Mouse (Mus musculus) liver, postnatal 0 days (tissue): ENCODE data around the gene Olfr1416. TPM values are rescaled to one million over a fixed set of nuclear protein-coding genes. Genes with fewer than 3 reads are reported as not detected.
"Not testable (repeated sequence)": the region's sequence is repeated elsewhere in the genome, so short reads cannot be mapped to it uniquely, and the experiment has no call there.

Experiments
- ATAC-seq: fragments of 200-750 bp; cut with Nextera tagmentation; 2 replicates; pipeline ENCODE4 v1.8.0; 2017; ENCODE audit warnings: mild to moderate bottlenecking, moderate library complexity
- DNase-seq: peaks from one replicate; pipeline ENCODE4 v3.0.0-alpha.2; 2016
- H3K27ac ChIP-seq: fragments of 300-500 bp; sonication (generic); 2 replicates; pipeline ENCODE4 v1.5.1; 2014; ENCODE audit warnings: antibody characterized with exemption, moderate library complexity, mild to moderate bottlenecking, low read depth
- H3K27me3 ChIP-seq: fragments of 300-500 bp; sonication (generic); 2 replicates; pipeline ENCODE4 v1.6.1; 2014; ENCODE audit warnings: low read length, control low read depth, mixed read lengths; ENCODE audit not compliant: insufficient read depth
- H3K36me3 ChIP-seq: fragments of 300-500 bp; sonication (generic); replicated peaks from 2 replicates; pipeline ENCODE4 v1.6.1; 2014; ENCODE audit warnings: mild to moderate bottlenecking, control low read depth, low read length, moderate library complexity, mixed read lengths; ENCODE audit not compliant: insufficient read depth
- H3K4me1 ChIP-seq: fragments of 300-500 bp; sonication (generic); 2 replicates; pipeline ENCODE4 v1.6.1; 2014; ENCODE audit warnings: antibody characterized with exemption, mild to moderate bottlenecking, control low read depth; ENCODE audit not compliant: insufficient read depth
- H3K4me2 ChIP-seq: fragments of 300-500 bp; sonication (generic); 2 replicates; pipeline ENCODE4 v1.6.1; 2014; ENCODE audit warnings: low read depth, mild to moderate bottlenecking, low read length, moderate library complexity, mixed read lengths
- H3K4me3 ChIP-seq: fragments of 300-500 bp; sonication (generic); 2 replicates; pipeline ENCODE4 v1.5.1; 2014; ENCODE audit warnings: low read depth, low read length
- H3K9ac ChIP-seq: fragments of 300-500 bp; sonication (generic); replicated peaks from 2 replicates; pipeline ENCODE4 v1.6.1; 2014; ENCODE audit warnings: mild to moderate bottlenecking, moderate library complexity
- H3K9me3 ChIP-seq: fragments of 300-500 bp; sonication (generic); 2 replicates; pipeline ENCODE4 v1.6.1; 2016; ENCODE audit warnings: mild to moderate bottlenecking, control low read depth, low read length, mixed read lengths
- CTCF ChIP-seq: sonication (generic); IDR thresholded peaks from 2 replicates; pipeline ENCODE4 v1.5.1; 2016; ENCODE audit warnings: antibody characterized with exemption, low read depth
- EP300 ChIP-seq: IDR thresholded peaks from 2 replicates; pipeline ENCODE4 v1.6.1; 2016; ENCODE audit warnings: antibody characterized with exemption, low read depth, mild to moderate bottlenecking
- WGBS: fragments of 180-500 bp; shearing (Covaris S2); extraction: QIAGEN DNeasy Blood & Tissue Kit; methylation state at CpG from one replicate; pipeline ENCODE4 v1.1.7; 2014; ENCODE audit not compliant: insufficient replicate concordance; 5-methylcytosine and 5-hydroxymethylcytosine counted together
- polyA plus RNA-seq: library from polyadenylated mRNA; unstranded; fragments of >200 nt; fragmentation: Nextera tagmentation; extraction: Ambion mirVana; gene quantifications from 2 replicates; pipeline ENCODE4 v1.2.1, GENCODE M21; 2015

Olfr1416 gene
- not detected in 2 replicates for polyA plus RNA-seq

DNA sequence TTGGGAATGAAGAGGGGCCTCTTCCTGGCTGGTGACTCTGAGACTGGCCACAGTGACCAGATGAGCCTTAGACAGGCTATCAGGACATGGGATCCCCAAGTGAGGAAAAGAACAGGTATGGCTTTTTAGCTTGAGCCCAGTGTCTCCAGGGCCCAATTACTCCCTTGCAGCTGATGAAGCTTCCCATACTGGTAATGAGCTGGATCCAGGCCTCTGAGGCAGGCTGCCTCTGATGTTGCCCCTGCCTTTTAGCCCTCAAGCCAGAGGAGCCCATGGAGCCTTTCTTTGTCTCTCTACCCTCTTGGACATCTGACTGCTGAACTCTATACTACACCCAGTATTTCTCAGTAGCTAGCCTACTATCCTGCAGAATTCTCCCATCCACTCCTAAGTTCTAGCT is at the start of gene Olfr1416:
Gene Olfr1416 (minus strand): TSS at position 101 of the 400 bp plus-strand sequence.
- no peaks in the 10 kb centered on the region for H3K27me3 ChIP-seq
- no peaks in the 10 kb centered on the region for H3K36me3 ChIP-seq
- no peak within 1 kb of the TSS for H3K9ac ChIP-seq
- H3K9me3 ChIP-seq, result no peaks in the 10 kb centered on the region
- no peaks in the 10 kb centered on the region for H3K4me1 ChIP-seq
- no peak within 1 kb of the TSS for H3K4me3 ChIP-seq
- no peak within 1 kb of the TSS for H3K27ac ChIP-seq
- H3K4me2 ChIP-seq, result no peak within 1 kb of the TSS
- ATAC-seq (no peak), DNase-seq (no peak)
- TF ChIP-seq EP300 (no peak), CTCF (no peak)

DNA sequence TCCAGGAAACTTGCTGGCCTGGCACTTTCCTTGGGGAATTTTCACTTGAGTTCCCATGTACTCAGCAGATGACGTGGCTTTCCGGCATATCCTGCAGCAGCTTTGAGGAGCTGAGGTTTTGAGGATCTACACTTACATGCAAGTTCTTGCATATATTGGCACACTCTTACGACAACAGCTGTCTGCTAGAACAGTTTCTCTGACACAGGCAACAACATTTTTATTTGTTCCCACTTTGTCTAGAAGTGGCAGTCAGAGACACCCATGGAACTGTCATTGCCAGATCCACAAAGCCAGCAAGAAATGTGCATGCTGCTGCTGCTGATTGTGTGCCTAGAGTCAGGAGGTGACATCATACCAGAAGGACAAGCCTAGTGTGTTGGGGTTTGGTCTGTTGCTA is 38.9 kb upstream of the Olfr1416 start:
- ATAC-seq, result no peak

DNA sequence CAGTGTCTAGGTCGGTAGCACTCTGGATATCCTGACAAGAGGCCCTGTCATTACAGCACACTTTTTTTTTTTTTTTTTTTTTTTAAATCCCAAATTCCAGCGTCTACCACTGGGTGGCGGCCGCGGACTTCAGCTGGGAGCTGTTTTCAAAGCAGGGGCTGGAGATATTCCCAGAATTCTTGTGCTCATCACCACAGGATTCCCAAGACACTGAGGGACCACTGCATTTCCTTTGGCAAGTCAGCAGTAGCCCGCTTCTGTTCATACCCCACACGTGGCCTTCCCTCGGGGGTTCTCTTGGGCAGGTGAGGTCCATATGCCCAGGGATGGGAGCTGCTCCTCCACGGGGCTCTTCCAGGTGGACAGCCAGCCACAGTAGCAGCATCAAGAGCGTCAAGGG is 36.5 kb upstream of the Olfr1416 start:
- Histone ChIP-seq H3K9ac (no peak overlapping the region), H3K9me3 (no peaks in the 10 kb centered on the region), H3K27me3 (no peaks in the 10 kb centered on the region), H3K4me1 (no peaks in the 10 kb centered on the region), H3K36me3 (no peaks in the 10 kb centered on the region), H3K27ac (no peak overlapping the region), H3K4me2 (no peak overlapping the region), H3K4me3 (no peak overlapping the region)
- ATAC-seq (no peak), DNase-seq (peak; percentile 23)
- 18% methylated on average over 10 of the region's 10 CpGs for WGBS
- TF ChIP-seq CTCF, result peak; percentile 55
- no peak for TF ChIP-seq EP300

More for the DNA sequence above, 38.9 kb upstream of the Olfr1416 start:
- no peak overlapping the region for H3K4me3 ChIP-seq
- no peak overlapping the region for H3K9ac ChIP-seq
- WGBS, result 75% methylated on average over 3 of the region's 3 CpGs
- no peak overlapping the region for H3K4me2 ChIP-seq
- no peak overlapping the region for H3K27ac ChIP-seq
- no peak for TF ChIP-seq CTCF
- TF ChIP-seq EP300, result no peak
- no peaks in the 10 kb centered on the region for H3K36me3 ChIP-seq
- H3K4me1 ChIP-seq, result no peaks in the 10 kb centered on the region
- no peak for DNase-seq
- H3K27me3 ChIP-seq, result no peaks in the 10 kb centered on the region
- no peaks in the 10 kb centered on the region for H3K9me3 ChIP-seq

DNA sequence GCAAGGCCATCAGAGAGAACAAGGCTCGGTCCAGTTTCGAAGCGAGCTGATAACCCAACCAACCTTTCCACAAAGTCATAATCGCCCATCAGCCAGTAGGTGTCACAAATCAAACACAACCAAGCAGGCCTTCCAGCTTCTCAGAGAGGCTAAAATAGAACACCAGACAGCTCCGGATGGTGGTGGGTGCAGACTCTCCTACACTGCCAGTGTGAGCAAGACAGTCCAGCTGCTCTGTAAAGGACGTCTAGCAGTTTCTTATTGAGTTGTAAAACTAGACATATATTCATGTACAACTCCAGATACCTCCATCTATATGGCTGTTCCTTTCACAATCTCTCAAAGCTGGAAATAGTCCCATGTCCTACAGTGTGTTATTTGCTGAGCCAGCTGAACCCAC is 34.1 kb upstream of the Olfr1416 start:
- no peak for ATAC-seq
- TF ChIP-seq CTCF, result no peak
- no peak for TF ChIP-seq EP300
- 70% methylated on average over 6 of the region's 6 CpGs for WGBS
- no peak overlapping the region for H3K4me2 ChIP-seq
- no peaks in the 10 kb centered on the region for H3K9me3 ChIP-seq
- no peak for DNase-seq
- no peaks in the 10 kb centered on the region for H3K27me3 ChIP-seq
- H3K4me3 ChIP-seq, result no peak overlapping the region
- no peak overlapping the region for H3K27ac ChIP-seq
- H3K4me1 ChIP-seq, result no peaks in the 10 kb centered on the region
- no peak overlapping the region for H3K9ac ChIP-seq
- no peaks in the 10 kb centered on the region for H3K36me3 ChIP-seq

DNA sequence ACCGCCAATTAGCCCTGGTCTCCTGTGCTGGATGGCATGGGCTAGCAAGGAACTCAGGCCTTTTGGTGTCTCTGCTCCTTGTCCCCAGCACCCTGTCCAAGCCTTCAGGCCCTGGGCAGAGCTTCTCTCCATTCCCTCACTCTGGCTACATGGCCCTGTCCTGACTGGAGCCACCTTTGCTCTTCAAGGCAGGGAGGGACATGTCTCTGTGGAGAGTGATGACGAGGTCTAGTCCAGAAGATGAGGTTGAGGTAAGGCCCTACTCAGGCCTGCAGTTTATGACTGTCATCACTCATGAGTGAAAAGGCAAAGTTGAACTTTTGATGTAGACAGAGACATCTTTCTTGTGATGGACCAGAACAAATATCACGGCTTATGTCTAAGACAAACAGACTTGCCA is 33.6 kb upstream of the Olfr1416 start, which contains the start of gene Olfr1414:
Gene Olfr1414 (minus strand): TSS at position 101 of the 400 bp plus-strand sequence.
- H3K4me3 ChIP-seq, result no peak within 1 kb of the TSS
- DNase-seq (no peak), ATAC-seq (no peak)
- no peak for TF ChIP-seq EP300
- no peak for TF ChIP-seq CTCF
- 60% methylated on average over 3 of the region's 3 CpGs for WGBS
- no peaks in the 10 kb centered on the region for H3K36me3 ChIP-seq
- no peak within 1 kb of the TSS for H3K9ac ChIP-seq
- H3K4me2 ChIP-seq, result no peak within 1 kb of the TSS
- no peak within 1 kb of the TSS for H3K27ac ChIP-seq
- H3K9me3 ChIP-seq, result no peaks in the 10 kb centered on the region
- no peaks in the 10 kb centered on the region for H3K27me3 ChIP-seq
- no peaks in the 10 kb centered on the region for H3K4me1 ChIP-seq

DNA sequence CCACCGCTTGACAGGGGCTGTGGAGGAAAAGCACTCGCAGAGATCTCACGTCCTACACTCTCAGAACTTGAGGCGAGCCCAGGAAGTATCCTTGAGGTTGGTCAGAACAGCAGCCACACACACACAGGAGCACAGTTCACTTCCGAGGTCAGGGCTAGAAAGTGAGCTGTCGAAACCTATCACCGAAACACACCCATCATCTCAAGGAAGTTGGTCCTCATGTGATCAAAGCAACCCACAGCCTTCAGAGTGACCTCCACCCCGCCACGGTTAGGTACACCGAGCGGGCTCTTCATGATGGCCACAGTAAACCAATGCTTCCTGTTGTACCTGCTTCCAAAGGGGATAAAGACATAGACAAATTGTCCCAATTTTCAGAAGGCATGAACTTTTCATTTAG is 30.5 kb upstream of the Olfr1416 start:
- ATAC-seq, result no peak
- Histone ChIP-seq H3K9me3 (no peaks in the 10 kb centered on the region), H3K36me3 (no peaks in the 10 kb centered on the region), H3K9ac (no peak overlapping the region), H3K4me2 (no peak overlapping the region), H3K27ac (no peak overlapping the region), H3K4me1 (no peaks in the 10 kb centered on the region), H3K27me3 (no peaks in the 10 kb centered on the region), H3K4me3 (no peak overlapping the region)
- 58% methylated on average over 11 of the region's 11 CpGs for WGBS
- TF ChIP-seq CTCF (no peak), EP300 (no peak)
- no peak for DNase-seq

DNA sequence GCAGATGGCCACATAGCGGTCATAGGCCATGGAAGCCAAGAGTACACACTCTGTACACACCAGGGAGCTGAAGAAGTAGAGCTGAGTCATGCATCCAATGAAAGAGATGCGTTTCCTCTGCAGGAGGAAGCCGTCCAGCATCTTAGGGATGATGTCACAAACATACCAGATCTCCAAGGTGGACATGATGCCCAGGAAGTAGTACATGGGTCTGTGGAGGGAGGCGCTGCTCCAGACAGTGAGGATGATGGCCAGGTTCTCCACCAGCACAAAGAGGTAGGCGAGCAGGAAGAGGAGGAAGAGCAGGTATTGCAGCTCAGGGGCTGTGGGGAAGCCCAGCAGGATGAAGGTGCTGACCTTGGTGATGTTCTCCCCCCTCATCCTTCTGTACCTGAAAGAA is 26.7 kb upstream of the Olfr1416 start:
- H3K27ac ChIP-seq, H3K4me1 ChIP-seq, H3K36me3 ChIP-seq: not testable (repeated sequence)

More for the DNA sequence above, 26.7 kb upstream of the Olfr1416 start:
- H3K9me3 ChIP-seq, H3K27me3 ChIP-seq, ATAC-seq, H3K9ac ChIP-seq, H3K4me3 ChIP-seq, H3K4me2 ChIP-seq, DNase-seq: not testable (repeated sequence)
- WGBS, result 77% methylated on average over 4 of the region's 5 CpGs
